Mouse (Mus musculus): ENCODE measurements at regions not wholly inside any gene's neighbourhood (a gene's known extent, or its start where the extent isn't known, plus 50 kb on each side); places are given as distances from the start of the nearest gene placed in this dataset.

DNA sequence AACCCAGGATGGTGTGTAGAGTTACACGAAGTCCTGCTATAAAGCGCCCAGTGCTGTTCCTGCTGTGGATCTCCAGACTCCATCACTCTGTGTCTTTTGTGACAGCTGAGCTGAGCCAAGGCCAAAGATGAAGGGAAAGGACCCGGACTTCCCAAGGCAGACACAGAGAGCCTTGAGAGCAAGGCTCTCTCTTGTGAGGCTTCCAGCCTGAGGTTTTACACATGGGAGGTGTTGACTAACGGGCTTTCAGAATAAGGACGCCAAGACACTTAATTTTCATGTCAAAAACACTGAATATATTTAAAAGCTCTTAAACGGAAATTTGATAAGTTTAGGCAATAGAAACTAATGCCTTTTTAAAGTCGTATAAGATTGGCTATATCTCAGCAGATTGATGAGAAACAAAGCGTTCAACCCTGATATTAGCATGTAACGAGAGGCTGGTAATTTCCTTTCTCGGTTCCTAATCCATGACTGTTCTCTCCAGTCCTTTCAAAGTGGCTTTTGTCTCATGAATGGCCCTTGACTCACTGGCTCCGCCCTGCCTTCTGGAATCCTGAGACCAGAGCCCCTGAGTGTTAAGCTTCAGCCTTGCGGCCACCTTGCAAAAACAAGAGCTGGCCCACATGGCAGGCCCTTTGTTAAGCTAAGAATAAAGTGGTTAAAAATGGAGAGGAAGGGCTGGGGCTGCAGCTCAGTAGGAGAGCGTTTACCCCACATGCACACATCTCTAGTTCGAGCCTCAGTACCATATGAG, 145.8 kb downstream of the Nkx6-1 start:
- no peak for TF ChIP-seq CTCF (IDR thresholded peaks at IDR 0.05; ENCODE audit: insufficient read depth, low read length)
- TF ChIP-seq POLR2A (IDR thresholded peaks at IDR 0.05; ENCODE audit: borderline replicate concordance, extremely low read depth, low read depth, low read length) = no peak
